Mouse (Mus musculus) stomach, embryonic 15.5 days (tissue): ENCODE measurements around the gene Dnmbp. TPM values are rescaled to one million over a fixed set of nuclear protein-coding genes. Genes with fewer than 3 reads are reported as not detected.
A peak's percentile ranks its signal among the peaks of the same experiment; 100 is the strongest.

ENCODE experiments used
- ATAC-seq: fragments of 200-750 bp; cut with Nextera tagmentation; 2 replicates; pipeline ENCODE4 v1.8.0; 2017; ENCODE audit warnings: low read depth, moderate number of reproducible peaks, moderate TSS enrichment; ENCODE audit not compliant: insufficient read depth, low FRiP score
- H3K27ac ChIP-seq: fragments of 300-500 bp; sonication (generic); 2 replicates; pipeline ENCODE4 v1.5.1; 2015; ENCODE audit warnings: mild to moderate bottlenecking, inconsistent platforms
- H3K27me3 ChIP-seq: fragments of 300-500 bp; sonication (generic); replicated peaks from 2 replicates; pipeline ENCODE4 v1.6.1; 2015; ENCODE audit warnings: inconsistent platforms
- H3K36me3 ChIP-seq: fragments of 300-500 bp; sonication (generic); 2 replicates; pipeline ENCODE4 v1.6.1; 2015; ENCODE audit warnings: inconsistent platforms
- H3K4me1 ChIP-seq: fragments of 300-500 bp; sonication (generic); 2 replicates; pipeline ENCODE4 v1.6.1; 2015; ENCODE audit warnings: inconsistent platforms
- H3K4me2 ChIP-seq: fragments of 300-500 bp; sonication (generic); 2 replicates; pipeline ENCODE4 v1.6.1; 2015; ENCODE audit warnings: mild to moderate bottlenecking, inconsistent platforms
- H3K4me3 ChIP-seq: fragments of 300-500 bp; sonication (generic); replicated peaks from 2 replicates; pipeline ENCODE4 v1.5.1; 2015; ENCODE audit warnings: inconsistent platforms
- H3K9ac ChIP-seq: fragments of 300-500 bp; sonication (generic); 2 replicates; pipeline ENCODE4 v1.6.1; 2015; ENCODE audit warnings: inconsistent platforms
- H3K9me3 ChIP-seq: fragments of 300-500 bp; sonication (generic); 2 replicates; pipeline ENCODE4 v1.6.1; 2016; ENCODE audit warnings: inconsistent platforms
- WGBS: fragments of 180-500 bp; shearing (Covaris S2); methylation state at CpG from one replicate; pipeline ENCODE4 v1.1.7; 2015; 5-methylcytosine and 5-hydroxymethylcytosine counted together
- polyA plus RNA-seq: library from polyadenylated mRNA; unstranded; fragments of >200 nt; fragmentation: Nextera tagmentation; extraction: Ambion mirVana; gene quantifications from 2 replicates; pipeline ENCODE4 v1.2.1, GENCODE M21; 2015

Dnmbp gene
- polyA plus RNA-seq, 1 experiment from 2014 or later, result 29.9 TPM

DNA sequence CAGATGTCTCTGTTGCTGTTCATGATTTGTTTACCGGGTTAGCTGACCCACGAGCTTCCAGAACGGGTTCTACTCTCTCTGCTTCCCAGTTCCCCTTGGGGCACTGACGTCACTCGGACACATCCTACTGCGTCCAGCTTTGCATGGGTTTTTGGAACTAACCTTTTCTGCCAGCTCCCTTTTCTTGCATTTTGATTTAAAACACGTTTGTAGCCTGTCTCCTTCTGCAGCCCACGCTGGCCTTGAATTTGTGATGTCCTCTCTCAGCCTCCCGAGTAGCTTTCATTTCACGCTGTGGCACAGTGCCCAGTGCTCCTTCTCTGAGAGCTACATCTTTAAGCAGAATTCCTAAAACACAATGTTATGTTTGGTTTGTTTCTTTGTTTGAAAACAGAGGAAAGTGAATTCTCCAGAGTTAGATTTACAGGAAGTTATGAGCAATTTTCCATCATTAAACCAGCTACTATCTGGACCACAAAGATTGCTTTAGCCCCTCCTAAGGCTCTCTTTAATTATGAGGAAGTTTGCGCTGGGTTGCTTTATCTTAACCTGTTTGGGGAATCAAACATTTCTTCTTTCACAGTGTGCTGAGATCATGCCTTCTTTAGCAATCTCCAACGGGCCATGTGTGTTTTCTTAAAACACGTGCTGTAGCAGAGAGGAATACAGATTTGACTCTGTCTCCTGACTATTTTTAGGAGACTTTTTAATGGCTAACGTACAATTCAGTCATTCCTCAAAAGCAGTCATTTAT, 124.2 kb downstream of the Dnmbp start:
- no peaks in the 10 kb centered on the region for H3K27me3 ChIP-seq

DNA sequence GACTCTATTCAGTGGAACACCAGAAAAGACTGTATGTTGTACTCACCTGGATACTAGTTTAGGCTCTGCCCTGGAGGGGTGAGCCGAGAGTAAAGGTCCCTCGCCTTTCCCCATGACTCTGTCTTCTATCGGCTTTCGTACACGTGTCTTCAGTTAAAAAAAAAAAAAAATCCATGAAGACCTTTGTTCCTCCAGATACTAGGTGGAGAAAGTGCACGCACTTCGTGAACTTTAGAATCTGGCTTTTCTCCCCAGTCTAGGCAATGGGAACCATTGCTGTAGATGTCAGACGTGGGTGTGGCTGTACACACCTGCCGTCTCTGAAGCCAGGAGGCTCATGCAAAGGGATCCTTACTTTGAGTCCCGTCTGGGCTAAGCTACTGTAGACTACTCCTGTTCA, 126.7 kb downstream of the Dnmbp start:
- Histone ChIP-seq H3K9ac (no peak overlapping the region), H3K4me3 (no peak overlapping the region), H3K4me1 (0 out of 2 replicates have a peak, but pooled peaks cover 5% of the 10 kb centered on the region), H3K27me3 (no peaks in the 10 kb centered on the region), H3K36me3 (no peaks in the 10 kb centered on the region), H3K9me3 (no peaks in the 10 kb centered on the region), H3K4me2 (no peak overlapping the region), H3K27ac (no peak overlapping the region)
- 71% methylated on average over 10 of the region's 10 CpGs for WGBS
- no peak; the same call in 1 of the 2 replicates for ATAC-seq

More for the DNA sequence above, 124.2 kb downstream of the Dnmbp start:
- Histone ChIP-seq H3K36me3 (no peaks in the 10 kb centered on the region), H3K9me3 (no peaks in the 10 kb centered on the region), H3K4me2 (peak overlapping the region; percentile 19), H3K9ac (no peak overlapping the region), H3K4me1 (0 out of 2 replicates have a peak, but pooled peaks cover 5% of the 10 kb centered on the region), H3K27ac (no peak overlapping the region; the same call in 1 of the 2 replicates), H3K4me3 (0 out of 2 replicates have a peak overlapping the region, but pooled peaks have one; percentile 3)
- WGBS, result 46% methylated on average over 14 of the region's 14 CpGs
- ATAC-seq, result no peak

DNA sequence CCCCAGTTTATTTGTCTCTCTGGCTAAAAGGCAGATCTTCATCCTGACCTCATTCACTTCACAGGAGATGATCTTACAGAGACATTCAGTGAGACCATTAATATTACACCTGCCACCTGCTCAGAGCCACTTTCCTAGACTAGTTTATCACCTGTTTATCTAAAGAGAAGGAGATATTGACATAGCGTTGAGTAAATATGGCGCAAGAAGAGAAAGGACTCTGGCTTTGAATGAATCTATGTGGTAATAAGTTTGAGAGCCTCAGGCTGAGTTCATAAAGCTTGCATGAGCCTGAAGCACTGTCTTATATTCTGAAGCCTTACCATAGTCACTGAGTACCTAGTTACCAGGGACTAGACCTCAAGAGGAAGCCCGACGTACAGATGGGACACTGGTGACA, 128.6 kb downstream of the Dnmbp start:
- Histone ChIP-seq H3K36me3 (no peaks in the 10 kb centered on the region), H3K4me1 (0 out of 2 replicates have a peak, but pooled peaks cover 5% of the 10 kb centered on the region), H3K27me3 (no peaks in the 10 kb centered on the region), H3K4me2 (no peak overlapping the region), H3K4me3 (no peak overlapping the region), H3K27ac (no peak overlapping the region), H3K9me3 (no peaks in the 10 kb centered on the region), H3K9ac (no peak overlapping the region)
- ATAC-seq, result peak; percentile 35; the same call in 1 of the 2 replicates
- 71% methylated on average over 4 of the region's 4 CpGs for WGBS

GRCm38 (mm10) chr19:43809331-43809730, 130.7 kb downstream of the Dnmbp start:
- Histone ChIP-seq H3K4me1 (no peaks in the 10 kb centered on the region), H3K27me3 (no peaks in the 10 kb centered on the region), H3K9ac (no peak overlapping the region), H3K4me3 (no peak overlapping the region), H3K27ac (no peak overlapping the region), H3K4me2 (no peak overlapping the region), H3K9me3 (no peaks in the 10 kb centered on the region), H3K36me3 (no peaks in the 10 kb centered on the region)
- ATAC-seq, result no peak
- whole genome bisulfite sequencing, result 45% methylated on average over 4 of the region's 4 CpGs

DNA sequence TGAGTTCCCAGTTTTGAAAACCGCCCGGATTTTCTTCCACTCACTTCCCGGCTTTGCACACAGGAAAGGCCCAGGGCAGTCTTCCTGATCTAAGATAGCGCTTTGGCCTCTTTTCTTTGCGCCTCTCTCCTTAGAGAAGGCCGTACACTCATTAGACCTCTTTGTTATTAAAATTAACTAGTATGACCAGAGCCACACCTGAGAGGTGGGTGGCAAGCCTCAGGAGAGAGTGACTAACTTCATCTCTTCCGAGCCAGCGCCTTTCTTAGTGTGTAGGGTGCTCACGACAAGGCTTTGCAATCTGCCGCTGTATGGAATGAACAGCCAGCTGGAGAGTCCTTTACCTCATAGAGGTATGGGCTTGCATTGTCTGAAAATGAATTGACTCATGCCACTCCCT, 136.1 kb downstream of the Dnmbp start:
- no peak for ATAC-seq
- no peaks in the 10 kb centered on the region for H3K9me3 ChIP-seq
- H3K4me3 ChIP-seq, result no peak overlapping the region
- no peak overlapping the region for H3K27ac ChIP-seq
- H3K9ac ChIP-seq, result no peak overlapping the region
- H3K4me1 ChIP-seq, result no peaks in the 10 kb centered on the region
- no peaks in the 10 kb centered on the region for H3K36me3 ChIP-seq
- 79% methylated on average over 10 of the region's 10 CpGs for WGBS
- no peaks in the 10 kb centered on the region for H3K27me3 ChIP-seq
- no peak overlapping the region for H3K4me2 ChIP-seq

- Histone ChIP-seq H3K4me3 (no peak overlapping the region), H3K9ac (no peak overlapping the region), H3K36me3 (no peaks in the 10 kb centered on the region), H3K9me3 (no peaks in the 10 kb centered on the region), H3K27ac (no peak overlapping the region), H3K4me1 (no peaks in the 10 kb centered on the region), H3K27me3 (no peaks in the 10 kb centered on the region), H3K4me2 (no peak overlapping the region)
- WGBS, result 79% methylated on average over 9 of the region's 9 CpGs
- ATAC-seq, result no peak
These were observed 138.5 kb downstream of the Dnmbp start for GRCm38 (mm10) chr19:43801427-43802051.

GRCm38 (mm10) chr19:43797216-43797615, 142.8 kb downstream of the Dnmbp start:
- no peaks in the 10 kb centered on the region for H3K36me3 ChIP-seq
- no peak for ATAC-seq
- H3K4me1 ChIP-seq, result no peaks in the 10 kb centered on the region
- H3K4me2 ChIP-seq, result no peak overlapping the region
- 65% methylated on average over 5 of the region's 5 CpGs for WGBS
- H3K9me3 ChIP-seq, result no peaks in the 10 kb centered on the region
- no peaks in the 10 kb centered on the region for H3K27me3 ChIP-seq
- H3K4me3 ChIP-seq, result no peak overlapping the region
- H3K27ac ChIP-seq, result no peak overlapping the region
- no peak overlapping the region for H3K9ac ChIP-seq

Other genes with a start within 250 kb of the Dnmbp start
- 18.3 and 18.7 TPM in 2 replicates for gene Cutc, start 187.2 kb downstream of the Dnmbp start, polyA plus RNA-seq
- gene Cox15, start 187.2 kb downstream of the Dnmbp start, polyA plus RNA-seq, result 10.1 and 13.3 TPM in 2 replicates
- gene Abcc2, start 158.0 kb downstream of the Dnmbp start, polyA plus RNA-seq, result 2.0 and 5.4 TPM in 2 replicates
- gene Cpn1, start 46.4 kb upstream of the Dnmbp start, polyA plus RNA-seq, result 52.6 and 56.8 TPM in 2 replicates
- gene Cyp2c23, start 89.0 kb upstream of the Dnmbp start, polyA plus RNA-seq, result 2.2 and 3.4 TPM in 2 replicates
- gene Erlin1, start 129.6 kb upstream of the Dnmbp start, polyA plus RNA-seq, result 40.8 and 46.0 TPM in 2 replicates
- gene Chuk, start 167.3 kb upstream of the Dnmbp start, polyA plus RNA-seq, result 37.1 and 39.9 TPM in 2 replicates
- gene Cwf19l1, start 195.7 kb upstream of the Dnmbp start, polyA plus RNA-seq, result 28.6 and 29.7 TPM in 2 replicates
- gene Bloc1s2, start 206.3 kb upstream of the Dnmbp start, polyA plus RNA-seq, result 82.1 and 86.9 TPM in 2 replicates